Mouse (Mus musculus) olfactory bulb, adult 2 months (tissue): Measurements from ENCODE around the gene Hist1h4f.

Experiments used
- CTCF ChIP-seq: fragments of 200-500 bp; IDR thresholded peaks from 2 replicates; pipeline ENCODE4 v1.5.1; 2012; ENCODE audit warnings: low read depth, mild to moderate bottlenecking, low read length, moderate library complexity; ENCODE audit not compliant: insufficient read depth
- POLR2A ChIP-seq: fragments of 200-500 bp; IDR thresholded peaks from 2 replicates; pipeline ENCODE4 v1.6.1; 2012; ENCODE audit warnings: mild to moderate bottlenecking, low read depth, low read length, moderate library complexity; ENCODE audit not compliant: insufficient read depth

GRCm38 (mm10) chr13:23554393-23554792, 2.9 kb upstream of the Hist1h4f start:
- TF ChIP-seq CTCF (no peak), POLR2A (no peak)
